Mouse (Mus musculus) CD4-positive, CD25-positive, alpha-beta regulatory T cell, adult 2 months (primary cell): ENCODE results near the gene Tmem86a.

ENCODE experiments used
- DNase-seq: peaks from one replicate; pipeline ENCODE4 v3.0.0-alpha.2; 2012; ENCODE audit warnings: low read depth, low spot score

Tmem86a gene

DNA sequence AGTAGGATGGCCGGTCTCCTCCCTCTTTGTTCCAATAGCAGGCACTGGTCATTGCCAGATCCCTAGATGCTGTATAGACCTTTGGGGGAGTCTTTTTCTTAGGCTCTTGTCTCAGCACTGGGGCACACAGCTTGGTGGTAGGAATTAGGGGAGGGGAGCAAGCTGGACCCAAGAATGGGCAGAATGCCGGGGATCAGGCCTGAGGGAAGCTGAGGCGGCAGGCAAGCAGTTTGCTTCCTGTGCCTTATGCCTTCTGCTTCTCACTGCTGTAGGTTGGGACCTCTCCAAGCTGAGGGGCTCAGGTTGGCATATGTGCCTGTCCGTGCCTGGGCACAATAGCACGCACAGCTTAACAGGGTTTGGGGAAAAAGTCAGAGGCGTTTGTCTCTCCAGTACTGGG is 25.8 kb downstream of the Tmem86a start:
- no peak for DNase-seq

GRCm38 (mm10) chr7:47076729-47077128 is 26.3 kb downstream of the Tmem86a start:
- no peak for DNase-seq

DNA sequence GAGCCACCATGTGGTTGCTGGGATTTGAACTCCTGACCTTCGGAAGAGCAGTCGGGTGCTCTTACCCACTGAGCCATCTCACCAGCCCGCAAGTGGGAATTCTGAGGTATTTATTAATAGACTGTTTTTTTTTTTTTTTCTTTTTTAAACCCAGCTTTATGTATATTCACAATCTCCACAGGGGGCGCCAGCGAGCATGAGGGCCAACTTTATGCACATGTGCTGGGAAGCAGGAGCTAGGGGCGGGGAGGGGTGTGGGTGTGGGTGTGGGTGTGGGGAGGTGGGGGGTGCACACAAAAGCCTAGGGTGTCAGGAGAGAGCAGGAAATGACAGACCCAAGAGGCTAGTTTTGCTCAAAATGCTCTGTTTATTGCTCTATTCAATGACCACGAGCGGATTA is 27.1 kb downstream of the Tmem86a start:
- peak; percentile 78 for DNase-seq

GRCm38 (mm10) chr7:47080868-47081267 is 30.5 kb downstream of the Tmem86a start:
- no peak for DNase-seq

- DNase-seq, result peak; percentile 77
Measured at GRCm38 (mm10) chr7:47081277-47081676, 30.9 kb downstream of the Tmem86a start.

GRCm38 (mm10) chr7:47085075-47085474 is 34.7 kb downstream of the Tmem86a start:
- DNase-seq, result no peak

DNA sequence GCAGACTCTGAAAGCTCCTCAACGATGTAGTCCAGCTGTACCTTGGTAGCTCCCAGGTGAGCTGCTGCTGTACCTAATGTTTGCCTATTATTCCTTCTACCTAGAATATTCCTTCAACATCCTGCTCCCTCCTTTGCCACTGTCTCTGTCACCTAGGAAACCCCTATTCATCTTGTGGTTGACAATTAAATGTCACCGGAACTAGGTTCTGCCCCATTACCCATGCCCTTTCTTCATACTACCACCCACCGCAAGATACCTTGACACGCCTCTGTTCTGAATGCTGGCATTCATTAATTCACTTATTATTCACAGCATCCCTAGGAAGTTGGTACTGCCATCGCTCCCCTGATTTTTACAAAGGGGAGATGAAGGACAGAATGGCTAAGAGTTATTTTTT is 43.5 kb downstream of the Tmem86a start:
- DNase-seq, result peak; percentile 39

GRCm38 (mm10) chr7:47094969-47095368 is 44.6 kb downstream of the Tmem86a start:
- peak; percentile 40 for DNase-seq

DNA sequence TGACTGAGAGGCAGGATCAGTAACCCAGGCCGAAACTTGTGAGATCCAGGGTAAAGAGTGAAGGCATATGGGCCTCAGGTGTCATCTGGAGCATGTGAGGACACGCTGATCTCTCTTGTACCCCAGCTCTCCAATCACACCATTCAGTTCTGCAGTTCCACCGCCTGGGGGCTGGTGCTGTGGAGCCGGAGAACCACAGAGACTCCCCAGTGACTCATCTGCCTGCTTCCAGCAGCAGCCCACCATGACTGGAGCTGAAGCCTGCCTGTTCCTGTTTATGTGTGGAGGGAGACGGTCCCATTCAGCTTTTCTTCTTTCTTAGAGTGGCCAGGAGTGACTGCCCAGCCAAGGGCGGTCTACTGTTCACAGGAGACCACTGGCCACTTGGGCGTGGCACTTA is 47.6 kb downstream of the Tmem86a start:
- no peak for DNase-seq

- no peak for DNase-seq
Measured at GRCm38 (mm10) chr7:47099306-47099705, 48.9 kb downstream of the Tmem86a start.

- DNase-seq, result no peak
Measured at GRCm38 (mm10) chr7:47100615-47101014, 50.2 kb downstream of the Tmem86a start.

DNA sequence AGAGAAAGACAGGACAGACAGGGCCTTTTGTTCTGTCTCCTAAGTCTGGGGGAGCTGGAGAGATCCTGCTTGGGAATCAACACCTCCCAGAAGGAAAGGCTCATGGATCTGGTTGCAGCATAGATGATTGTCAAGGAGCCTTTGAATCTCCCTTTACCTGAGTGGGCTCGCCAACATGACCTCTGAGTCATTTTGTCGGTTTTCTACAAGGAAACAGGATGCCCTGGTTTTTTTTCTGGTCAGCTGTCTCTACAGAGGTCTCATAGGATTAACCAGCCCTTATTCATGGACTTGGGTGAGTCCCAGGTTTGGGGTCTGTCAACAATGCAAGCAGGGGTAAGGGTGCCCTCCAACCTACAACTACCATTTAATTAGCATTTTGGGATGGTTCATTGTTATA is 52.6 kb downstream of the Tmem86a start:
- DNase-seq, result no peak

DNA sequence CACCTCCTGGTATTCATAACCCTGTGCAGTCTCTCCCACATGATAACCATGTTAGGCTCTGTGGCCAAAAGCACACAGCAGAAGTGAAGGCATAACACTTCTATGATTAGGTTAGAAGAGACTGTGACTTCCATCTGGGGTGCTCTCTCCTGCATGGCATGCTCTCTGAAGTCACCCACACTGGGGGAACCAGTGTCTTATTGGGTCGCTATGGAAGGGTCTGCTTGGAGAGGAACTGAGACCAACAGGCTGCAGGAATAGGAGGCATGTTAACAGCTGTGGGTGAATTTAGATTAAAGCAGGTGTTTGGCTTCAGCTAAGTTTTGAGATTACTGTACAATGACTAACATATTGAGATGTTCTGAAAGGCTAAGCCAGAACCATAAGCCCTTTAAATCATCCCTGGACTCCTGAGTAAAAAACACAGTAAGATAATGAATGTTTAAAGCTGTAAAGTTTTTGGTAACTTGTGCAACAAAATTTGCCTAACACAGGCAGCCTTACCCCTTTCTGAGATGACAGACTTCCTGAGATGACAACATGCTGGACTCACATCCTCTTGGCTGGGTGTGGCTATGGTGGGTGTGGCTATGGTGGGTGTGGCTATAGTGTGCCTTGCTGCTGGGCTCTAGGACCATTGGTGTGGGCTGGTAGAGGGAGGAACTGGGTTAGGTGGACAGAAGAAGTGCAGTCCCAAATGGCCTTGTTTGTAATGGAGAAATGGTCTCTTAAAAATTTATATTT is 53.4 kb downstream of the Tmem86a start:
- DNase-seq, result peak; percentile 72
